Mouse (Mus musculus) MEL (cell line): ENCODE measurements around the gene 4933405L10Rik. TPM values are rescaled to one million over a fixed set of nuclear protein-coding genes. Genes with fewer than 3 reads are reported as not detected.

Experiments used
- DNase-seq: peaks from one replicate; pipeline ENCODE4 v3.0.0; 2011; ENCODE audit warnings: low read depth, low spot score
- H3K27ac ChIP-seq: 2 replicates; pipeline ENCODE4 v1.5.1; 2012; ENCODE audit warnings: low read depth, mild to moderate bottlenecking, control low read depth, low read length, moderate library complexity; ENCODE audit not compliant: control insufficient read depth
- H3K27me3 ChIP-seq, 2 experiments: fragments of 150-350 bp in 1 of 2; sonication (generic) in 1 of 2; 2 replicates each; pipeline ENCODE4 v1.6.1; 2012; ENCODE audit warnings: low read length in 2 of 2, mild to moderate bottlenecking in 2 of 2, improper control_type of control experiment in 1 of 2, moderate library complexity in 1 of 2; ENCODE audit not compliant: insufficient read depth in 2 of 2, control insufficient read depth in 1 of 2
- H3K36me3 ChIP-seq, 2 experiments: 2 replicates each; pipeline ENCODE4 v1.6.1; 2012 to 2014; ENCODE audit warnings: low read length in 2 of 2, improper control_type of control experiment in 1 of 2, inconsistent platforms in 1 of 2, mild to moderate bottlenecking in 1 of 2; ENCODE audit not compliant: insufficient read depth in 2 of 2, control insufficient read depth in 1 of 2
- H3K4me1 ChIP-seq, 2 experiments: fragments of 150-350 bp in 1 of 2; sonication (generic) in 1 of 2; 2 replicates each; pipeline ENCODE4 v1.6.1; 2012; ENCODE audit warnings: low read length in 2 of 2, improper control_type of control experiment in 1 of 2, mild to moderate bottlenecking in 1 of 2; ENCODE audit not compliant: insufficient read depth in 2 of 2, control insufficient read depth in 1 of 2
- H3K4me3 ChIP-seq, 2 experiments: fragments of 150-350 bp in 1 of 2; sonication (generic) in 1 of 2; 2 replicates each; pipeline ENCODE4 v1.5.1; 2012; ENCODE audit warnings: low read depth in 2 of 2, low read length in 2 of 2, mild to moderate bottlenecking in 2 of 2, moderate library complexity in 2 of 2, control low read depth in 1 of 2, improper control_type of control experiment in 1 of 2; ENCODE audit not compliant: control insufficient read depth in 1 of 2, insufficient read depth in 1 of 2
- H3K79me2 ChIP-seq: 2 replicates; pipeline ENCODE4 v1.6.1; 2012; ENCODE audit warnings: mild to moderate bottlenecking, low read length, moderate library complexity; ENCODE audit not compliant: control insufficient read depth, poor library complexity, insufficient read depth
- H3K9ac ChIP-seq: 2 replicates; pipeline ENCODE4 v1.6.1; 2012; ENCODE audit warnings: low read depth, mild to moderate bottlenecking, control low read depth, low read length, moderate library complexity; ENCODE audit not compliant: control insufficient read depth, poor library complexity, severe bottlenecking
- H3K9me3 ChIP-seq: fragments of 150-350 bp; sonication (generic); replicated peaks from 2 replicates; pipeline ENCODE4 v1.6.1; 2012; ENCODE audit warnings: mild to moderate bottlenecking, low read length, improper control_type of control experiment, moderate library complexity; ENCODE audit not compliant: insufficient read depth
- CHD1 ChIP-seq: IDR thresholded peaks from 2 replicates; pipeline ENCODE4 v1.6.1; 2012; ENCODE audit warnings: low read depth, mild to moderate bottlenecking, inconsistent platforms, low read length, improper control_type of control experiment
- CTCF ChIP-seq, 3 experiments: IDR thresholded peaks in 2 of 3; conservative IDR thresholded peaks in 1 of 3; 2 replicates each; pipeline ENCODE4 v1.5.1; 2011 to 2012; ENCODE audit warnings: low read length in 3 of 3, low read depth in 2 of 3, mild to moderate bottlenecking in 2 of 3, improper control_type of control experiment in 1 of 3, inconsistent platforms in 1 of 3, mixed read lengths in 1 of 3, moderate library complexity in 1 of 3; ENCODE audit not compliant: control insufficient read depth in 1 of 3, insufficient read depth in 1 of 3, poor library complexity in 1 of 3, severe bottlenecking in 1 of 3
- ELF1 ChIP-seq: IDR thresholded peaks from 2 replicates; pipeline ENCODE4 v1.6.1; 2014; ENCODE audit warnings: low read depth, mild to moderate bottlenecking, inconsistent platforms, low read length, improper control_type of control experiment, moderate library complexity
- ETS1 ChIP-seq: IDR thresholded peaks from 2 replicates; pipeline ENCODE4 v1.6.1; 2012; ENCODE audit warnings: low read depth, mild to moderate bottlenecking, inconsistent platforms, low read length, improper control_type of control experiment, moderate library complexity
- GABPA ChIP-seq: IDR thresholded peaks from 2 replicates; pipeline ENCODE4 v1.6.1; 2012; ENCODE audit warnings: low read depth, mild to moderate bottlenecking, inconsistent platforms, low read length, improper control_type of control experiment, moderate library complexity
- POLR2A ChIP-seq, 2 experiments: IDR thresholded peaks; 2 replicates each; pipeline ENCODE4 v1.6.1; 2011 to 2012; ENCODE audit warnings: low read length in 2 of 2, mild to moderate bottlenecking in 2 of 2, control low read depth in 1 of 2, improper control_type of control experiment in 1 of 2, low read depth in 1 of 2, moderate library complexity in 1 of 2; ENCODE audit not compliant: control insufficient read depth in 1 of 2, insufficient read depth in 1 of 2, poor library complexity in 1 of 2
- POLR2AphosphoS2 ChIP-seq: IDR thresholded peaks from 2 replicates; pipeline ENCODE4 v1.6.1; 2011; ENCODE audit warnings: low read length, improper control_type of control experiment
- SMC3 ChIP-seq: IDR thresholded peaks from 2 replicates; pipeline ENCODE4 v1.6.1; 2011; ENCODE audit warnings: low read depth, low read length, improper control_type of control experiment
- TAL1 ChIP-seq: IDR thresholded peaks from 2 replicates; pipeline ENCODE4 v1.6.1; 2012; ENCODE audit warnings: mild to moderate bottlenecking, inconsistent platforms, low read length, moderate library complexity, mixed read lengths
- UBTF ChIP-seq: IDR thresholded peaks from 2 replicates; pipeline ENCODE4 v1.6.1; 2012; ENCODE audit warnings: low read depth, mild to moderate bottlenecking, inconsistent platforms, low read length, improper control_type of control experiment, moderate library complexity, borderline replicate concordance; ENCODE audit not compliant: insufficient read depth
- ZNF384 ChIP-seq: IDR thresholded peaks from 2 replicates; pipeline ENCODE4 v1.6.1; 2012; ENCODE audit warnings: low read depth, mild to moderate bottlenecking, inconsistent platforms, low read length, improper control_type of control experiment
- polyA plus RNA-seq, 2 experiments: library from polyadenylated mRNA; stranded (reverse) in 1 of 2; unstranded in 1 of 2; fragments of >175 nt in 1 of 2; fragments of >200 nt in 1 of 2; gene quantifications; 2 replicates each; pipeline versions ENCODE4 v1.2.1 to v1.2.4; 2012; ENCODE audit warnings: low replicate concordance in 2 of 2, low read depth in 1 of 2; ENCODE audit not compliant: insufficient read length in 2 of 2, insufficient read depth in 1 of 2, missing spikeins in 1 of 2
- total RNA-seq: library from RNA; depleted of rRNA; stranded (reverse); fragments of 300-350 nt; gene quantifications from 2 replicates; pipeline ENCODE4 v1.2.3, GENCODE M21; 2012

Gene 4933405L10Rik
- total and polyA plus RNA-seq, 3 experiments = 0.23 to 0.42 TPM; not detected in 1

DNA sequence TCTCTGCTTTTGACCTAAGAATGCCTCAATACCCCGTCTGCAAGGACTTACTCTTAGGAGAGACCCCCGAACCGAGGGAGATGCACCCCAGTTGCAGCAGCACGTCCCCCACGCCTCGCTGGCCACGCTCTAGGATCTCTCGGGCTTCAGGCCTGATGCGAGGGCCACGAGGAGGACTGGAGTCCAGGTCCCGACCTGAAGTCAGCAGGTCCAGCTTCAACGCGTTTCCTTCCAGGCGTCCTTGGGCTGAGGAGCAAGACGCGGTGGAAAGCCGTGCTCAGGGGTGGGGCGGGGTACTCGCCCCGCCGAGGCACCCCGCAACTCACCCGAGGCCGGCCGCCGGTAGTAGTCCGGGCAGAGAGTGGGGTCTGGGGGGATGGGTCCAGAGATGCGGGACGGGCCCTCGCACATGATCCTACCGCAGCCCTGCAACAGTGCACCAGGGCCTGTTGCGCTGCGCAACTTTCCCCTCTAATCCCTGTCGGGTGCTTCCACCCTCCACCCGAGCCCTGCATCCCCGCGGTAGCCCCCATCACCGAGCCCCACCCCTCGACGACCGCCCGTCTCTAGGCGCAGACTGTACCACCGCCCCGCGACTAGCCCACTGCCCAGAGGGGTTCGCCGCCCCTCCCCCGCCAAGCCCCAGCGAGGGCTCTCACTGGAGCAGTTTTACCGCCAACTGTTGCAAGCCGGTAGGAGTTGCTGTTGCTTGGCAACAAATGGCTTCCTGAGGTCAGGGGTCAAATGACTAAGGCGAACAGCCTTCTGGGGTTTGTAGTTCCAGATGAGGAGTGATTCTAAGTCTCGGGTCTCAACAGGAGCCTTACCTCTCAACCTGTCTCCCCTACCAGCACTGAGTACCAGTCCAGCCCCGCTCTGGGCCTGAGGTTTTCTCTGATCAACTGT is at the start of gene 4933405L10Rik, which contains the start of gene Enkd1 (continued):
- TF ChIP-seq TAL1 (no peak), POLR2AphosphoS2 (no peak), ZNF384 (no peak), ETS1 (0 out of 2 replicates have a peak, but pooled peaks have one; percentile 6), CHD1 (no peak)

DNA sequence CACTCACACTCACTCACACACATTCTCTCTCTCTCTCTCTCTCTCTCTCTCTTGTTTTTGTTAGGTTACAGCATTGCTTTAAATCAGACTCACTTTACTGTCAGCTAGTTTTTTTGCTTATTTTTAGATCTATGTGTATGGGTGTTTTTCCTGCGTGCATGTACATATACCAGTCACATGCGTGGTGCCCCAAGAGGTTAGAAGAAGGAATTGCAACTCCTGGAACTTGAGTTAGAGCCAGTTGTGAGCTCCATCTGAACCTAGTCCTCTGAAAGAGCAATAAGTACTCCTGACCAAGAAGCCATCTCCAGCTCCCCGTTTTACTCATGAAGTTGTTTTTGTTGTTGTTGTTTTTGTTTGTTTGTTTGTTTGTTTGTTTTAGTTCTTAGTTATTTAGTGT is 46.3 kb upstream of the 4933405L10Rik start:
- Histone ChIP-seq H3K9ac (no peak overlapping the region), H3K4me3 (no peak overlapping the region), H3K27ac (no peak overlapping the region), H3K36me3 (peaks cover 0 to 37% of the 10 kb centered on the region in 2 experiments; a peak in 3 of 4 replicates), H3K4me1 (no peaks in the 10 kb centered on the region), H3K79me2 (peaks cover 27% of the 10 kb centered on the region), H3K27me3 (no peaks in the 10 kb centered on the region), H3K9me3 (no peaks in the 10 kb centered on the region)
- peak; percentile 70 for DNase-seq
- TF ChIP-seq POLR2A (IDR thresholded peaks at IDR 0.05; ENCODE audit: control insufficient read depth in 1 of 2, insufficient read depth in 1 of 2, low read depth in 1 of 2, low read length in 2 of 2, poor library complexity in 1 of 2) = no peak
- TF ChIP-seq CTCF (IDR thresholded peaks at IDR 0.05 in 2 of 3, conservative IDR thresholded peaks at IDR 0.05 in 1 of 3; ENCODE audit: control insufficient read depth in 1 of 3, insufficient read depth in 1 of 3, low read depth in 2 of 3, low read length in 3 of 3, poor library complexity in 1 of 3, severe bottlenecking in 1 of 3) = peak; percentile 21 to 66 (median 52); a peak in 4 of 6 replicates

DNA sequence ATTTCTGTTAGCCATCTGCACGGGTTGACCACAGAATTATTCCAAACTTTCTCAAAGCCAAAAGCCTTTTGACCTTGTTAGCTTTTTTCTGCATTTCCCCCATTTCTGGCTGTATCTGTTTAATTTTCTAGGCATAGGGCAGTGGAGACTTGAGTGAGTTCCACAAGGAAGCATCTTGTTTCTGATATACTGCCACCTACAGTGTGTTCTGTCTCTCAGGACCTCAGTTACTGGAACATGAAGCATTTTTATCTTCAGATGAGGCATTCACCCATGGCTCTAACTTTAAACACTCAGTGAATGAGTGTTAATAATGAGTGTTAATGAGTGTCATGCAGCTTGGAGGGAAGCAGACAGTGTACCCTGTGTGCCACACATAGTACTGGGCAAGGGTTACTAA is 29.6 kb upstream of the 4933405L10Rik start:
- H3K4me3 ChIP-seq = no peak overlapping the region
- peaks cover 0 to 57% of the 10 kb centered on the region in 2 experiments; a peak in 2 of 4 replicates for H3K36me3 ChIP-seq
- no peaks in the 10 kb centered on the region for H3K9me3 ChIP-seq
- TF ChIP-seq CTCF (IDR thresholded peaks at IDR 0.05 in 2 of 3, conservative IDR thresholded peaks at IDR 0.05 in 1 of 3; ENCODE audit: control insufficient read depth in 1 of 3, insufficient read depth in 1 of 3, low read depth in 2 of 3, low read length in 3 of 3, poor library complexity in 1 of 3, severe bottlenecking in 1 of 3) (peak in 2 of 3 experiments; percentile 7 to 25; a peak in 2 of 6 replicates), ELF1 (no peak), UBTF (no peak), SMC3 (peak; percentile 28)
- H3K27me3 ChIP-seq = no peaks in the 10 kb centered on the region
- no peaks in the 10 kb centered on the region for H3K4me1 ChIP-seq
- no peak for DNase-seq
- no peak overlapping the region for H3K27ac ChIP-seq
- no peak overlapping the region for H3K9ac ChIP-seq
- H3K79me2 ChIP-seq = no peaks in the 10 kb centered on the region

DNA sequence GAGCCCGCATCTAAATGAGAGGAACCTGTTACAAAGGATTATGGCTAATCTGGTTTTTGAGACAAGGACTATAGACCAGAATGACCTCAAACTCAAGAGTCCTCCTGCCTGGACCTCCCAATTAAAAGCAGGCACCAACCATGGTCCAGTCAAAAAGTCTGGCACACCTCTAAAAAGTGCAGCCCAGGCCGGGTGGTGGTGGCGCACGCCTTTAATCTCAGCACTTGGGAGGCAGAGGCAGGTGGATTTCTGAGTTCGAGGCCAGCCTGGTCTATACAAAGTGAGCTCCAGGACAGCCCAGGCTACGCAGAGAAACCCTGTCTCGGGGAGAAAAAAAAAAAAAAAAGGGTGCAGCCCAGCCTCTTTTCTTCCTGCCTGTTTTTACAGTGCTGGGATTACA is 22.1 kb upstream of the 4933405L10Rik start:
- Histone ChIP-seq H3K79me2 (no peaks in the 10 kb centered on the region), H3K27me3 (no peaks in the 10 kb centered on the region), H3K9me3 (no peaks in the 10 kb centered on the region), H3K27ac (no peak overlapping the region), H3K4me1 (no peaks in the 10 kb centered on the region), H3K36me3 (peaks cover 0 to 5% of the 10 kb centered on the region in 2 experiments; a peak in 2 of 4 replicates), H3K4me3 (no peak overlapping the region), H3K9ac (no peak overlapping the region)
- no peak for DNase-seq
- TF ChIP-seq ETS1 = no peak
- TF ChIP-seq GABPA = no peak
